Mouse (Mus musculus) lung, adult 18-20 months (tissue): ENCODE measurements around the gene Jarid2.

Source experiments
- DNase-seq, 2 experiments: peaks; one replicate each; pipeline ENCODE4 v3.0.0; 2022; ENCODE audit warnings: mixed read lengths in 2 of 2

Gene Jarid2

GRCm38 (mm10) chr13:44784551-44784950 is 55.3 kb downstream of the Jarid2 start:
- DNase-seq, result no peak

- DNase-seq, result peak; percentile 37 to 55
Observed at GRCm38 (mm10) chr13:44786291-44786690, 57.0 kb downstream of the Jarid2 start.

DNA sequence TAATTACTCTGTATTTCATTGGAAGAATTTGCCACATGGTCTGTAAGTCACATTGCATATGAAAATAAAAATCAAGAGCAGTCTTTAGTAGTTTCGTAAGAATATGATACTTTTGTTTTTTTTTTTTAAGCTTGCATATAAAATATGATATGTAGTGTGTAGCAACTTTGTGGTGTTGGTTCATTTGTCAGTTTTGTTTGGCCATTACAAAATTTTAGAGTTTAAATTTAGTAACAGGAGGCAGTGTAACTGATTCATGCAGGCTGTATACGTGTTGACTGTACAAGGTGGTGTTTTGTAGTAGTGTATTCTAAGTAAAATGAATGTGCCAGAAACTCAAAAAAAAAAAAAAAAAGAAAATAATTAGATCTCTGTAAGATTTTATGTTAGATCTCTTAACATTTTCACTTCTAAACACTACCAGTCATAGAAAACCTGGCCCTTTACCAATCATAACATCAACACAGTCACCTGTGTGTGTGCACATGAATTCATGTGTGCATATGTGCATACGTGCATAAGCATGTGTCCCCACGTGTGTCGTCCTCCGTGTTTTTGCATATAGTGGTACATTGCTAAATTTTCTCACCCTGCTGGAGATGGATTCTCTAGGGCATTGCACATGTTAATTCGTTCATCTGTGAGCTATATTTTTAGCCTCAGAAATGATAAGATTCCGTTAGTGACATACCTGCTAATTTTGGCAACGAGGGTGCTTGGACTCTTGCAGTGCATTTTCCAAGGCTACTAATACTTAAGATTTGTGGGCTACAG is 59.3 kb downstream of the Jarid2 start:
- DNase-seq, result no peak

- no peak for DNase-seq
Observed at GRCm38 (mm10) chr13:44789982-44790381, 60.7 kb downstream of the Jarid2 start.

- no peak for DNase-seq
Observed at GRCm38 (mm10) chr13:44792361-44792892, 63.2 kb downstream of the Jarid2 start.

GRCm38 (mm10) chr13:44795891-44796290 is 66.6 kb downstream of the Jarid2 start:
- DNase-seq, result no peak

DNA sequence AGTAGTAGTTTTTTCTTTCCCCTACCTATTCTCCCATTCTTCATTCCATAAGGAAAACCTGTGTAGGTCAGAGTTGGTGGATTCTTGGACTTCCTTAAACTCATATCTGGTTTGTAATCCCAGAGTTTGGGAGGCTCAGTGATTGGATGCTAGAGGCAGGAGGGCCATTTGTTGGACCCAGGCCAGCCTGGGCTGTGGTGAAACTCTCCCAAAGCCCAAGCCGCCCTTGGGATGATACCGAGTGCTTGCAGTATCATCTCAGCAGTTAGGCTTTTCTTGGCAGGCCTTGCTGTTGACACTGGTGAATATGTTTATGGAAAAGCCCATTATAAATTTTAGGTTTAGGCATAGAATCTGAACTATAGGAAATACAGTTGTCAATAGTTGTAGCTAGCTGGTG is 67.5 kb downstream of the Jarid2 start:
- DNase-seq, result no peak

- DNase-seq, result no peak
Observed at GRCm38 (mm10) chr13:44798280-44798679, 69.0 kb downstream of the Jarid2 start.

DNA sequence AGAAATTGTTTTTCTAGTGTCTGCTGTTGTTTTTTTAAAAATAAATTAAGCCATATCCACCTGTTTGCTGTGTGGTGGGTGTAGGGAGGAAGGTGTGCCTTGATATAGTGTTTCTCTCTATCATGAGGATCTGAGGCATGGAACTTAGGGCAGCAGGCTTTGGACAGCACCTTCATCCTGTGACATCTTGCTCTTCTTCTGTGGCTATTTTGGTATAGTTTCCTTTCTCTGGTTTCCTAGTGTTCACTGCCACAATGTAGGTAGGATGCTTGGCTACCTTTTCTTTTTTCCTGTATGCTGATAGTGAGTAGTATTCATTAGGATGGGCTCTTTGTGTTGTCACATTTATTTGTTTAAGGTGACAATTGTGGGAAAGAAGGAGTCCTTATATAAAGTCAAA is 69.9 kb downstream of the Jarid2 start:
- no peak for DNase-seq

- DNase-seq, result peak in 1 of 2 experiments; percentile 9
Observed at GRCm38 (mm10) chr13:44800059-44800458, 70.8 kb downstream of the Jarid2 start.

DNA sequence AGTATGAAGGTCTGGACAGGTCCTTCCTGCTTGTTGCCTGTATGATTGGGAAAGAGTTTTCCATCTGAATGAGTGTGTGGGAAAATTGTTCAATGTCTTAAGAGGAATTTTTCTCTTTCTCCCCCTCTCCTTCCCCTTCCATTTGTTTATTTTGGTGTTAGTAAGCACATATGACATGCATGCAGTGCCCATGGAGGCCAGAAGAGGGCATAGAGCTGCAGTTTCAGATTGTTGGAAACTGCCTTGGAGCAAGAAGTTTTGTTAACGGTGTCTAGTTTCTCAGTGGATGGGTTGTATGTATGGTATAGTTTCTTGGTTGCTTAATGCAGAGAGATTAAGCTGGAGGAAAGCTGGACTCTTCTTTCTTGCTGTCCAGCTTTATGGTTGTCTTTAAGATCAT is 75.6 kb downstream of the Jarid2 start:
- peak; percentile 58 to 67 for DNase-seq

DNA sequence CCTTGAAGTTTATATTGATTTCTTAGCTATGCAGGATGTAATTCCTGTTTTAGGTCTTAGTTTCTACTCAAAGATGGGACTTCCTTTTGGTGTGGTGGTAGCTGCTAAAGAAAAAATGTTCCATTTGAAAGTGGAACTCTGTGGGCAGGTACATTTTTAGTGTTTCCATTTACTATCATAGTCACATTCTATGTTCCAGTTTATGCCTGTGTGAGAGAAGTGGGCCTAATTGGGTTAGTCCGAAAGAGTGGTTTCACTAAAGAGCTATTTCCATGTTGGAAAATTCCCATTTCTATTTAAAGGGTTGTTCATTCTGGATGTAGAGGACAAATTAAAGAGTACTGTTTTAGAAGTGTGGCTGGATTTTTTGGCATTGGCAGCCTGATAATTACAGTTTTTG is 79.0 kb downstream of the Jarid2 start:
- no peak for DNase-seq

- no peak for DNase-seq
Observed at GRCm38 (mm10) chr13:44811021-44811420, 81.7 kb downstream of the Jarid2 start.

- no peak for DNase-seq
Observed at GRCm38 (mm10) chr13:44811601-44812000, 82.3 kb downstream of the Jarid2 start.

GRCm38 (mm10) chr13:44812381-44812780 is 83.1 kb downstream of the Jarid2 start:
- DNase-seq, result no peak

DNA sequence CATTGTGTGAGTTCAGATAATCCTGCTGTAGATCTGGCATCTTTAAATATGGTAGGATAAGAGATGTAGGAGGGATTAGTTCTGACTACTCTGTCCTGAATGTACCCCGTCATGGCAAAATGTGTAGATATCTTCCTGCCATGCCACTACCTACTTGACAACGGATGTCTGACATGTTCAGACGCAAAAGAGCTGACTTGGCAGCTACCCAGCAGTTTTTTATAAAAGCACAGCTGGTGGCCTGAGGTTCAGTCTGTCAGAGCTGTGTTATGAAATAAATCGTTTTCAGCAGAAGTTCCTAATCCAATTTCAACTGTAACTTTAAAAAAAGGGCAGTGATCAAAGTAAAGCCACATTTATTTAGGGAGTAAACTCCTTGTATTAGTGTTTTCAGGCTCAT is 90.1 kb downstream of the Jarid2 start:
- DNase-seq, result peak; percentile 46 to 66

GRCm38 (mm10) chr13:44822578-44822977 is 93.3 kb downstream of the Jarid2 start:
- no peak for DNase-seq

DNA sequence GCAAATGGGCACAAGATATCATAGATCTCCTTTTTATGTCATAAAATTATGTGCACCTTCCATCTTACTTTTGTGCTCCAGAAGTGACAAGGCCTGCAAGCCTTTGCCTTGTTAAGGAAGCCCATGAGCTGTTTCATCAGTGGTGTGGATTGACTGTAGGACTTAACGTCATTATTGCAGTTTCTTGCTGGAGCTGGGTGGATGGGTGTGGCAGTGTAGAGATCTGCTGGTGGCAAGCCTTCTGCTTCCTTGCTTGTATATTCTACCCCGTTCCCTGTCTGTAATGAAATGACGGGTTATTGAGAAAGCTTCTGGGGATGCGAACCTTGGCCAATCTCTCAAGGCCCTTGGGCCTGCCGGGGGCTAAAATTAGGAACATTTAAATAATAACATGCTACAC is 99.6 kb downstream of the Jarid2 start:
- no peak for DNase-seq

- no peak for DNase-seq
Observed at GRCm38 (mm10) chr13:44832104-44832503, 102.8 kb downstream of the Jarid2 start.

DNA sequence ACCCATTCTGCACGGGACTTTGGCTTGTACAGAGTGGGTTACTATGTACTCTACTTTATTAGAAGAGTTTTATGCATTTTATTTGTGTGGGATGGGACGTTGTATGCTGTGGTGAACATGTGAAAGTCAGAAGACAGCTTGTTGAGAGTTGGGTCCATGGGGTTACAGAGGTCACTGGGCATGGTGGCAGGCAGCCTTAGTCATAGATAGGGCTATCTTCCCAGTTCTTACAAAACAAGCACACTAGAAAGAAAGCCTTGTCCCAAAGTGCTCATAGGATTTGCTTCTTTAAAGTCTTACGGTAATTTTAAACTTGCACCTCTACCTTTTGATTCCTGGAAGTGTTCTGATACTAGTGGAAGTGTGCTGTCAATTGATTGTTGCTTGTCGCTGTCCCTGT is 103.6 kb downstream of the Jarid2 start:
- DNase-seq, result no peak

GRCm38 (mm10) chr13:44833353-44833752 is 104.1 kb downstream of the Jarid2 start:
- DNase-seq, result peak in 1 of 2 experiments; percentile 42

DNA sequence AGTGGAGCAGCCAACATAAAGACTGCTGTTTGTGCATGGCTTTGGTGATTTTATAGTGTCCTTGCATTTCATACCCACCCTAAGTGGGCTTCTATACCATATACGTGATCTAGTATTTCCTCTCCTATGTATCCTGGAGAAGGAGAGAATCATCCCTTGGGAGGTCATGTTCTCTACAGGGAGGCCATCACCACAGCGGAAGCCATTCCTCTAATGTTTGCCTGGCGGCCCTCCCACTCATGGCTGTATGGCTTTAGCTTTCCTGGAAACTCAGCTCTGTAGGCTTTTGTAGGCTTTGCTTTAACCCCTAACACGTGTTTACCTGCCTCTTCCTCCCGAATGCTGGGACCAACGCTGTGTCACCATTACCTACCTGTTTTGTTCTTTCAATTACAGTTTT is 108.2 kb downstream of the Jarid2 start:
- no peak for DNase-seq

- peak; percentile 83 to 91 for DNase-seq
Observed at GRCm38 (mm10) chr13:44839866-44840835, 110.9 kb downstream of the Jarid2 start.

- DNase-seq, result no peak
Observed at GRCm38 (mm10) chr13:44851426-44851825, 122.2 kb downstream of the Jarid2 start.
